Mouse (Mus musculus): Measurements from ENCODE around the gene Ttc17.

The Ttc17 gene

GRCm38 (mm10) chr2:94381057-94381647 is 25.3 kb downstream of the Ttc17 start:
- no peak for DNase-seq (ENCODE audit: low read depth)

- no peak for DNase-seq (ENCODE audit: low read depth)
Observed at GRCm38 (mm10) chr2:94378678-94379077, 27.8 kb downstream of the Ttc17 start.

GRCm38 (mm10) chr2:94371093-94371492 is 35.4 kb downstream of the Ttc17 start:
- DNase-seq (ENCODE audit: low read depth) = peak; percentile 13

- no peak for DNase-seq (ENCODE audit: low read depth)
Observed at GRCm38 (mm10) chr2:94363821-94364220, 42.7 kb downstream of the Ttc17 start.

GRCm38 (mm10) chr2:94360398-94360973 is 46.0 kb downstream of the Ttc17 start:
- DNase-seq (ENCODE audit: low read depth) = peak; percentile 32

GRCm38 (mm10) chr2:94348165-94348591 is 58.3 kb downstream of the Ttc17 start:
- DNase-seq (ENCODE audit: low read depth) = no peak

- DNase-seq (ENCODE audit: low read depth) = no peak
Observed at GRCm38 (mm10) chr2:94346746-94347145, 59.7 kb downstream of the Ttc17 start.

- DNase-seq (ENCODE audit: low read depth) = no peak
Observed at GRCm38 (mm10) chr2:94344624-94345023, 61.9 kb downstream of the Ttc17 start.

- no peak for DNase-seq (ENCODE audit: low read depth)
Observed at GRCm38 (mm10) chr2:94343290-94344285, 62.9 kb downstream of the Ttc17 start.

GRCm38 (mm10) chr2:94340769-94341168 is 65.7 kb downstream of the Ttc17 start:
- no peak for DNase-seq (ENCODE audit: low read depth)

GRCm38 (mm10) chr2:94339495-94339894 is 67.0 kb downstream of the Ttc17 start:
- no peak for DNase-seq (ENCODE audit: low read depth)

- DNase-seq (ENCODE audit: low read depth) = no peak
Observed at GRCm38 (mm10) chr2:94336336-94336735, 70.2 kb downstream of the Ttc17 start.

- no peak for DNase-seq (ENCODE audit: low read depth)
Observed at GRCm38 (mm10) chr2:94334742-94335046, 71.8 kb downstream of the Ttc17 start.

- DNase-seq (ENCODE audit: low read depth) = no peak
Observed at GRCm38 (mm10) chr2:94333841-94334741, 72.4 kb downstream of the Ttc17 start.

- no peak for DNase-seq (ENCODE audit: low read depth)
Observed at GRCm38 (mm10) chr2:94333086-94333485, 73.4 kb downstream of the Ttc17 start.

GRCm38 (mm10) chr2:94329336-94329735 is 77.2 kb downstream of the Ttc17 start:
- DNase-seq (ENCODE audit: low read depth) = no peak

GRCm38 (mm10) chr2:94327836-94328235 is 78.7 kb downstream of the Ttc17 start:
- no peak for DNase-seq (ENCODE audit: low read depth)

GRCm38 (mm10) chr2:94319780-94320179 is 86.7 kb downstream of the Ttc17 start:
- DNase-seq (ENCODE audit: low read depth) = no peak

GRCm38 (mm10) chr2:94316526-94316925 is 90.0 kb downstream of the Ttc17 start:
- DNase-seq (ENCODE audit: low read depth) = no peak

- no peak for DNase-seq (ENCODE audit: low read depth)
Observed at GRCm38 (mm10) chr2:94303984-94304383, 102.5 kb downstream of the Ttc17 start.

- no peak for DNase-seq (ENCODE audit: low read depth)
Observed at GRCm38 (mm10) chr2:94302393-94302792, 104.1 kb downstream of the Ttc17 start.

GRCm38 (mm10) chr2:94301749-94302148 is 104.7 kb downstream of the Ttc17 start:
- DNase-seq (ENCODE audit: low read depth) = no peak
